ENCODE assay signal across 20 mouse cellular contexts in genomic region chr6:8521231-8521630, GRCm38 (mm10). TPM values are rescaled to one million over a fixed set of nuclear protein-coding genes. Genes with fewer than 3 reads are reported as not detected.
DNase-seq lines count a peak whose midpoint lies in the region; ATAC-seq and TF ChIP-seq lines count a peak whose summit lies in the region.
"Had no signal": no experiment of that assay in that cellular context is flagged by ENCODE, and none has a peak within 500 bp of the region (broad histone marks: within the 10 kb centered on the region; RNA-seq: fewer than 3 reads in every experiment).

No protein-coding gene starts in this region.

- no peak overlapping the region for H3K4me2 ChIP-seq in midbrain, embryonic 11.5 days
- no peak overlapping the region for H3K4me2 ChIP-seq in midbrain, embryonic 14.5 days (ENCODE audit: low read length)
- H3K4me2 ChIP-seq in liver, embryonic 12.5 days = no peak overlapping the region
- H3K4me2 ChIP-seq in liver, embryonic 16.5 days (ENCODE audit: low read depth, low read length) = no peak overlapping the region
- H3K4me2 ChIP-seq: embryonic facial prominence, embryonic 12.5 days; embryonic facial prominence, embryonic 15.5 days; heart, embryonic 11.5 days; hindbrain, embryonic 12.5 days; hindbrain, embryonic 15.5 days had no signal

- no peak overlapping the region for H3K27ac ChIP-seq in midbrain, embryonic 11.5 days (ENCODE audit: low read depth, low read length)
- H3K27ac ChIP-seq in midbrain, embryonic 14.5 days (replicated peaks; ENCODE audit: low read depth, low read length) = no peak overlapping the region
- H3K27ac ChIP-seq in liver, embryonic 12.5 days = no peak overlapping the region
- no peak overlapping the region for H3K27ac ChIP-seq in liver, embryonic 16.5 days (ENCODE audit: low read length)
- H3K27ac ChIP-seq in heart, adult 2 months = no peak overlapping the region
- H3K27ac ChIP-seq: embryonic facial prominence, embryonic 12.5 days; embryonic facial prominence, embryonic 15.5 days; hindbrain, embryonic 12.5 days; hindbrain, embryonic 15.5 days had no signal

- no peak for TF ChIP-seq EP300 in heart, adult 2 months (IDR thresholded peaks at IDR 0.05; ENCODE audit: insufficient read depth, low read depth, low read length)

- H3K4me3 ChIP-seq in midbrain, embryonic 11.5 days (ENCODE audit: low read depth, low read length) = no peak overlapping the region
- H3K4me3 ChIP-seq in midbrain, embryonic 14.5 days (replicated peaks; ENCODE audit: low read depth, low read length) = no peak overlapping the region
- H3K4me3 ChIP-seq in liver, embryonic 12.5 days = no peak overlapping the region
- no peak overlapping the region for H3K4me3 ChIP-seq in liver, embryonic 16.5 days (ENCODE audit: low read depth, low read length)
- no peak overlapping the region for H3K4me3 ChIP-seq in heart, adult 2 months
- H3K4me3 ChIP-seq: embryonic facial prominence, embryonic 12.5 days; embryonic facial prominence, embryonic 15.5 days; hindbrain, embryonic 12.5 days; hindbrain, embryonic 15.5 days had no signal

- H3K9me3 ChIP-seq in midbrain, embryonic 11.5 days (ENCODE audit: control insufficient read depth, low read length) = no peaks in the 10 kb centered on the region
- no peaks in the 10 kb centered on the region for H3K9me3 ChIP-seq in midbrain, embryonic 14.5 days (ENCODE audit: control insufficient read depth, low read length)
- H3K9me3 ChIP-seq in liver, embryonic 12.5 days (replicated peaks) = no peaks in the 10 kb centered on the region
- H3K9me3 ChIP-seq in liver, embryonic 16.5 days (replicated peaks; ENCODE audit: control insufficient read depth, low read length) = no peaks in the 10 kb centered on the region
- H3K9me3 ChIP-seq: embryonic facial prominence, embryonic 12.5 days; embryonic facial prominence, embryonic 15.5 days; hindbrain, embryonic 12.5 days; hindbrain, embryonic 15.5 days had no signal

- no peak for TF ChIP-seq POLR2A in heart, adult 2 months (IDR thresholded peaks at IDR 0.05; ENCODE audit: insufficient read depth, low read depth, low read length)

- WGBS in midbrain, embryonic 11.5 days = 94% methylated on average over 4 of the region's 4 CpGs
- 93% methylated on average over 4 of the region's 4 CpGs for WGBS in midbrain, embryonic 14.5 days
- 79% methylated on average over 4 of the region's 4 CpGs for WGBS in liver, embryonic 12.5 days (ENCODE audit: insufficient replicate concordance)
- 83% methylated on average over 4 of the region's 4 CpGs for WGBS in liver, embryonic 16.5 days (ENCODE audit: insufficient replicate concordance)
- 94% methylated on average over 4 of the region's 4 CpGs for WGBS in heart, adult 2 months

- H3K36me3 ChIP-seq in midbrain, embryonic 11.5 days (ENCODE audit: control insufficient read depth, insufficient read depth, low read length) = no peaks in the 10 kb centered on the region
- no peaks in the 10 kb centered on the region for H3K36me3 ChIP-seq in midbrain, embryonic 14.5 days (ENCODE audit: control insufficient read depth, insufficient read depth, low read length)
- H3K36me3 ChIP-seq in liver, embryonic 12.5 days = no peaks in the 10 kb centered on the region
- no peaks in the 10 kb centered on the region for H3K36me3 ChIP-seq in liver, embryonic 16.5 days (ENCODE audit: control insufficient read depth, insufficient read depth)
- H3K36me3 ChIP-seq in heart, adult 2 months (ENCODE audit: control insufficient read depth, insufficient read depth, low read length) = no peaks in the 10 kb centered on the region
- H3K36me3 ChIP-seq: embryonic facial prominence, embryonic 12.5 days; embryonic facial prominence, embryonic 15.5 days; hindbrain, embryonic 12.5 days; hindbrain, embryonic 15.5 days had no signal

- H3K9ac ChIP-seq in midbrain, embryonic 11.5 days (ENCODE audit: low read length) = no peak overlapping the region
- H3K9ac ChIP-seq in midbrain, embryonic 14.5 days (replicated peaks; ENCODE audit: low read length) = no peak overlapping the region
- H3K9ac ChIP-seq in liver, embryonic 12.5 days = no peak overlapping the region
- H3K9ac ChIP-seq in liver, embryonic 16.5 days (ENCODE audit: low read depth, low read length) = no peak overlapping the region
- no peak overlapping the region for H3K9ac ChIP-seq in heart, adult 2 months (ENCODE audit: low read depth, low read length)
- H3K9ac ChIP-seq: embryonic facial prominence, embryonic 12.5 days; embryonic facial prominence, embryonic 15.5 days; forebrain, postnatal 0 days; hindbrain, embryonic 12.5 days; hindbrain, embryonic 15.5 days had no signal

- H3K4me1 ChIP-seq in midbrain, embryonic 11.5 days (ENCODE audit: control insufficient read depth, insufficient read depth, low read length) = no peaks in the 10 kb centered on the region
- no peaks in the 10 kb centered on the region for H3K4me1 ChIP-seq in midbrain, embryonic 14.5 days (ENCODE audit: control insufficient read depth, insufficient read depth, low read length)
- H3K4me1 ChIP-seq in liver, embryonic 12.5 days = peaks cover 9% of the 10 kb centered on the region; the same call in 1 of the 2 replicates
- H3K4me1 ChIP-seq in liver, embryonic 16.5 days (ENCODE audit: control insufficient read depth, low read depth, low read length) = no peaks in the 10 kb centered on the region
- H3K4me1 ChIP-seq in heart, adult 2 months (ENCODE audit: control insufficient read depth, insufficient read depth, low read length) = no peaks in the 10 kb centered on the region
- H3K4me1 ChIP-seq: embryonic facial prominence, embryonic 12.5 days; embryonic facial prominence, embryonic 15.5 days; hindbrain, embryonic 12.5 days; hindbrain, embryonic 15.5 days had no signal

- peak; percentile 28 for DNase-seq in midbrain, embryonic 11.5 days (ENCODE audit: low spot score, missing footprints)
- no peak for DNase-seq in midbrain, embryonic 14.5 days
- no peak for DNase-seq in adrenal gland, postnatal 25 days
- no peak for DNase-seq in heart, adult 2 months
- DNase-seq: adrenal gland, postnatal 10 days; cerebellum, adult 11 months; cerebellum, adult 2 months; cerebellum, adult 9-11 months; cerebellum, postnatal 25 days; forebrain, postnatal 0 days; gastrocnemius, postnatal 25 days had no signal

- no peak for TF ChIP-seq CTCF in heart, adult 2 months (IDR thresholded peaks at IDR 0.05)

- ATAC-seq in midbrain, embryonic 11.5 days (ENCODE audit: low FRiP score) = no peak
- no peak for ATAC-seq in midbrain, embryonic 14.5 days (ENCODE audit: low FRiP score, low TSS enrichment)
- ATAC-seq in liver, embryonic 12.5 days = 0 out of 2 replicates have a peak, but pooled peaks have one; percentile 55
- ATAC-seq in liver, embryonic 16.5 days (ENCODE audit: low read depth) = peak; percentile 43; the same call in 1 of the 2 replicates
- ATAC-seq: forebrain, embryonic 14.5 days; forebrain, postnatal 0 days; Patski had no signal

- intact Hi-C loops in heart, adult 2 months (cut with DNase I) = no loop called here

- no peaks in the 10 kb centered on the region for H3K79me2 ChIP-seq in heart, adult 2 months (replicated peaks; ENCODE audit: control insufficient read depth, insufficient read depth, low read length)

- no peaks in the 10 kb centered on the region for H3K27me3 ChIP-seq in midbrain, embryonic 11.5 days (ENCODE audit: control insufficient read depth, insufficient read depth, low read length)
- H3K27me3 ChIP-seq in midbrain, embryonic 14.5 days (ENCODE audit: control insufficient read depth, insufficient read depth, low read length) = no peaks in the 10 kb centered on the region
- no peaks in the 10 kb centered on the region for H3K27me3 ChIP-seq in liver, embryonic 12.5 days (replicated peaks)
- H3K27me3 ChIP-seq in liver, embryonic 16.5 days (ENCODE audit: control insufficient read depth, insufficient read depth, low read depth, low read length) = no peaks in the 10 kb centered on the region
- H3K27me3 ChIP-seq in heart, adult 2 months (ENCODE audit: control insufficient read depth, insufficient read depth, low read length) = no peaks in the 10 kb centered on the region
- H3K27me3 ChIP-seq: embryonic facial prominence, embryonic 12.5 days; embryonic facial prominence, embryonic 15.5 days; hindbrain, embryonic 12.5 days; hindbrain, embryonic 15.5 days; Patski had no signal

RNA-seq across cellular contexts. Expression of gene Glcci1, which starts 11.8 kb away (rescaled TPM):
- 16.5 and 18.2 TPM in 2 replicates for polyA plus RNA-seq in midbrain, embryonic 11.5 days (2014; fragmentation: Nextera tagmentation; extraction: Ambion mirVana)
- polyA plus RNA-seq in midbrain, embryonic 14.5 days (2014; fragmentation: Nextera tagmentation; extraction: Ambion mirVana) = 14.1 and 15.1 TPM in 2 replicates
- polyA plus RNA-seq in liver, embryonic 12.5 days (2016; fragmentation: Nextera tagmentation; extraction: Ambion mirVana) = 1.6 and 1.8 TPM in 2 replicates
- polyA plus RNA-seq in liver, embryonic 16.5 days (2015; fragmentation: Nextera tagmentation; extraction: Ambion mirVana) = 1.0 and 1.2 TPM in 2 replicates
- 25.2 and 29.4 TPM in 2 replicates for total RNA-seq in adrenal gland, postnatal 25 days (2021)
- 10 to 100 TPM in 1 of 2 experiments, 1 to 10 TPM in 1; 9.0 to 10.7 TPM for total RNA-seq in heart, adult 2 months (2021)
- 1.7 and 3.2 TPM in 2 replicates for polyA plus RNA-seq in heart, adult 2 months (2012; rRNA removed)

Comparison
In these comparisons a context has a peak if more than half of its experiments do, and no peak if none do; other contexts are left out.
1. ATAC-seq: peak in liver, embryonic 12.5 days (single experiment) and liver, embryonic 16.5 days (single experiment); none in midbrain, embryonic 11.5 days (single experiment) and midbrain, embryonic 14.5 days (single experiment).